Mouse (Mus musculus): ENCODE measurements around the gene Ifne.
A peak's percentile ranks its signal among the peaks of the same experiment; 100 is the strongest.

Gene Ifne

GRCm38 (mm10) chr4:88880101-88880500 is at the start of gene Ifne:
Gene Ifne (minus strand): TSS chr4:88880201.
- DNase-seq (ENCODE audit: low read depth, low spot score), result no peak

DNA sequence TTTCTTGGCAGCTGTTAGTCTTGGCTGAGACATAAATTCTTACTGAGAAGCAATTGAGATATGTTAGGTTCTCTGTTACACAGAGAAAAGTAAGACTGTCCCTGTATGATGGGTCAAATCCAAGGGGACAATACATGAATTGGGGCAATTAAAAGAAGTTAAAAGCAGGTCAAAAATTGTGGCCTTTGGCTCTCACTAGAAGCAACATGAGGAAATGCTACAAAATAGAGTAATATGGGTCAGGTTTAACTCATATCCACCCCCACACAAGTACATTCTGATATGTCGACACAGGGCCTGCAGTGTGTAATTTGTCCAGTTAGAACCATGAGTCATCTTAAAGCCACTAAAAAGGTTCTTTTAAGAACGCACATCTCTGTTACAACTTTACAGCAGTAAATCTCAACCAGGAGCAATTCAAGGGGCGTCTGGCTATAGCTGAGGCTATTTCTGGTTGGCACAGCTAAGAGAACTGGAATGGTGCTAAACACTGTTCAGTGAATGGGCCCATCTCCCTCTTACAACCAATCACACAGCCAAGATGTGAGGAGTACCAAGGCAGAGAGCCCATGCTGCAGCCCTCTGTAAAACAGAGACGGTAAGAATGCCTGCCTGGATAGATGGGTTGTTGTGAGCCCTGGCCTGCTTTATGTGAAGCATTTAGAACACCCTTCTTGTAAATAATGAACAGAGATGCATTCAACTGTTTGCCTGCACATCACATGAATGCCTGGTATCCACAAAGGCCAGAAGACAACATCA is 48.5 kb upstream of the Ifne start:
- no peak for DNase-seq (ENCODE audit: low read depth, low spot score)

GRCm38 (mm10) chr4:88927850-88928249 is 47.8 kb upstream of the Ifne start:
- no peak for DNase-seq (ENCODE audit: low read depth, low spot score)

DNA sequence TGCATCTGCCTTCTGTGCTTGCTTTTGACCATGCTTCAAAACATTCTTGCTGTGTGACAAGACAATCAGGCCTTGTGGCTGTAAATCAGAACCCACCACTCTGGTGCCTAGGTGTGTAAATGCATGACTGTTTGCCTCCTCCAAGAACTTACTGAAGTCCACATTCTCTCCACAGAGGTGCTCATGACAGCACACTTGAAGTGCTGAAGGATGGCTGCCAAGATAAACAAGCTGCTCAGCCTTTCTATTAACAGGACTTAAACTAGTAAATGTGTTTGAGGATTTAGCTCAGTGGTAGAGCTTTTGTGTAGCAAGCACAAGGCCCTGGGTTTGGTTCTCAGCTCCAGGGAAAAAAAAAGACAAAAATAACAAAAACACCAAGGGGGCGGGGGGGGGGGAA is 46.6 kb upstream of the Ifne start:
- DNase-seq (ENCODE audit: low read depth, low spot score), result no peak

- DNase-seq (ENCODE audit: low read depth, low spot score), result no peak
Measured at GRCm38 (mm10) chr4:88926082-88926481, 46.1 kb upstream of the Ifne start.

DNA sequence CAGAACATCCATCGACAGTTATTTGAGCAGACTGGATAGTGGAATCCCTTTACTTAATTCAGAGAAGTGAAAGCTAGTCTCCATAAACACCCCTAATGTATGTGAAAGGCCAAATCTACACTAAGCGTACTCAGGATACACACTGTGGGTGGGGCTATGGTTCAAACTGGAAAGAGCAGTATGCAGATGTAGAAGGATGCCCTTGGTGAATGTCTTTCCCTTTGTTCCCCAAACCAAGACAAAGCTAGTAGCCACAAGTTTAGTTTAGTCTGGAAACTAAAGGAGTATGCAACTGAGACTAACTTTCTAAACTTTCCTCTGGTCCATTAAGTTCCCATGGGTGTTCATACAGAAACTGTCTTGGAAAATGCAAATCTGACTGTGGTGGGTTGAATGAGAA is 45.5 kb upstream of the Ifne start:
- no peak for DNase-seq (ENCODE audit: low read depth, low spot score)

DNA sequence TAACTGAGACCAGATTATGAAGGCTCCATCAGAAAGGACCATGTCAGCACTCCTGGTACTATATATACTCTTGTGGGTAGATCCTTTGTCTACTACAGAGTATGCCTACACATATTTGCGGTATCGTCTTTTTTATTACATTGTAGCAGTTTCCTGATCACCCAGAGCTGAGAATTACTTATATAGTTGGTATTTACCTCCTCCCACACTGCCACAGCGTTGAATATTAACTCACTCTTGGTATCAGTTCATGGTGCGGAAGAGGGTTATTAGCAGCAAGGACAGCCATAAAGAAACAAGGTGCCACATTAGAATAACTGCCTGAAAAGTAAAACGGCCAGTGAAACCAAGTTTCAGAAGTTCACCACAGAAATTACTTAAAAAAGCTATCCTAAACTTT is 41.3 kb upstream of the Ifne start:
- no peak for DNase-seq (ENCODE audit: low read depth, low spot score)

DNA sequence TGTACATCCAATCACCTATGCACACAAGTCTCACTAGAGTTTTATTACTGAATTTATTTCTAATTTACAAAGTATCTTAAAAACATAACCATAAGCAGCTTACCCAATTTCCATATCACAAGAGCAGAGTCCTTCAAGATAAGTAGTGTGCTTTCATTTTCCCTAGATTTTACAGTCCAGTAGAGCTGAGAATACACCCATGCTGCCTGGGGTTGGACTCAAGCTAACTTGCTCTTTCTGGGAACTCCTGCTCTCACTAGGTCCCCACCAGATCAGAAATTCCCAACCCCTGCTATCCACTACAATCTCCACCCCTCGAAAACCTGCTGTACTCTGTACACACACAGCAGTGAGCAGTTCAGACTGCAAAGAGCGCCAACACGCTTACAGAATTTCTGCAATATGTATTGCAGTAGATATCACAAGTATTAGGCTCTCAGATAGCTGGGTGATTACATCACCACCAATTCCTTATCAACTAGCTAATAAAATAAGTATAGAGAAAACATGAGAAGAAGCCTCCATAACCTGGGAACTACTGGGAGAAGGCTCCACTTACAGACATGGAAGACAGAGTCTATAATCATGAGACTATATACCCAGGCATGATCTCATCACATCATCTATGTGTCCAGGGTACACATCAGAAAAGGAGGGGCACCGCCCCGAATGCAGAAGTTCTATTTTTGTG is 37.9 kb upstream of the Ifne start:
- no peak for DNase-seq (ENCODE audit: low read depth, low spot score)

- DNase-seq (ENCODE audit: low read depth, low spot score), result no peak
Measured at GRCm38 (mm10) chr4:88916306-88916705, 36.3 kb upstream of the Ifne start.

DNA sequence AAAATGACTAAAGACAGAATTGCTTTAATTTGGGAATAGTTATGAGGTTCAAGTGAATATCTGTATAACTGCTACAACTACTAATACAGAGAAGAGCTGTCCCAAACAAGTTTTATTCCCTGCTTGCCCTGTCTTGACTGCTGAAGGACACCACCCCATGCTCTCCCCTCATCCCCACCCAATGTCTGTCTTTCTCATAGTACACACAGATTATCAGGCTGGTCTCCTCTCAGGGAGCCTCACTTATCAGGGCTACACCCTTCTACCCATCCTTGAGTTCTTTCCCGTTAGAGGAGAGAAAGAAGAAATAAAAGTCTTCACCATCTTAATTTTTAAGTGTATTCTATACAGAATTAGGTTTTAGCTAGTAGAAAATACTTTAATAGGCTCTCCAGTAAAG is 34.0 kb upstream of the Ifne start:
- no peak for DNase-seq (ENCODE audit: low read depth, low spot score)

GRCm38 (mm10) chr4:88912882-88913281 is 32.9 kb upstream of the Ifne start:
- DNase-seq (ENCODE audit: low read depth, low spot score), result no peak

- no peak for DNase-seq (ENCODE audit: low read depth, low spot score)
Measured at GRCm38 (mm10) chr4:88912187-88912586, 32.2 kb upstream of the Ifne start.

DNA sequence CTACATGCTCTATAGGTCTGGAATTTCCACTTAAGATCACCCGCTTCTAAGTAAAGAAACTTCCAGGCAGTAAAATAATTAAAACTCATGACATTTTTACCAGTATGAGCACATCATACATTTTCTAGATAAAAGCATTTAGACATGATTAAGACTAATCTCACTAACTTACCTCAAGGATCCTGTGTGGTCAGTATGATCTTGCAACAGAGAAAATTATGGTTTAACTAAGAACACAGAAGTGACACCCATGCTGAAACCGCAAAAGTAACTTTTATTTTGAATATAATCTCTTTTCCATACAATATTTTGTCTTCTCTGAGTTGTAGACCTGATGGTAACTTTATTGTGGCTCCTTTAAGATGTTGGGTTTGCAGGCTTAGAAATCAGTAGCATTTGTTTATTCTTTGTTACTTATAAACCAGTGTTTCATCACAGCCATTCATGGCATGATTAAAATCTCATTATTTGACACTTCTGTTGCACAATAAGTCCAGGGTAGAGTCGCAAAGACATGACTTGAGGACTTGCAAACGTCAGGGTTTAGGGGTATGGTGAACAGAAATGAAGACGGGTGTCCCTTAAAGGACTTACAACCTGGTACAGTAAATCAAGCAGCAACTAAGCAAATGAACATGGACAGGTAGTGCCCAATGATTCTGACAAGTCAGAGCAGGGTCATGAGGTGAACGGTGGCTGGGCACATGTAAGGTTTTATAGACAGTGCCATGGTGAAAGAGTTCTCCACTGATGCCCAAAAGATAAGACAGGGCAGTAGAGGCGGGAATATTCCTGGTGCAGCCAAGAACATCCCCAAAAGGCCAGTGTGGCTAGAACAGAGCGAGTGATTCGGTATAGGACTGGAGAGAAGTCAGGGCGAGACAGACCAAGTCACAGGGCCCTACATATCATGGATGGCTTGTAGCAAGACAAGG is 29.9 kb upstream of the Ifne start:
- no peak for DNase-seq (ENCODE audit: low read depth, low spot score)

DNA sequence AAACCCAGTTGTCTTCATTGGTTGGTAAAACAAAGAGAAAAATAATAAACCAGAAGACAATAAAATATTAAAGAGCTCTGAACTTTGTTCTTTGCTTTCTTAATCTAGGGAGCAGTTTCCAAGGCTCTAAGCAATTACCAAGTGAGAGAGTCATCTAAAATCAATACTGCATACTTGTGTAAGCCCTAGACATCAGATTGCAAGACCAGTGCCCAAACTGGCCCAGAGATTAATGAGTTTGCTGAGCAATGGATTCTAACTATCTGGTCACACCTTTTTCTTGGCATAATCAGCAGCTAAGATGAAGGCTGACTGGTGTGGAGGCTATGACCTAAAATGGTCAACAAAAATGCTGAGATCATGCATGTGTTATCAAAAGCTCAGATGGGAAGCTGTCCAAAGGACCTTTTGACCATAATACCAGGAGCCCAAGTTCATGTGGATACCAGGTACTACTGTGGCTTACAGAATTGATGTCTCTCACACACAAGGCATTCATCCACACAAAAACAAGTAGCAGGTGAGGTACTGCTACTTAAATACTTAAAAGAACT is 13.3 kb upstream of the Ifne start:
- no peak for DNase-seq (ENCODE audit: low read depth, low spot score)

- DNase-seq (ENCODE audit: low read depth, low spot score), result no peak
Measured at GRCm38 (mm10) chr4:88888236-88888635, 8.2 kb upstream of the Ifne start.

DNA sequence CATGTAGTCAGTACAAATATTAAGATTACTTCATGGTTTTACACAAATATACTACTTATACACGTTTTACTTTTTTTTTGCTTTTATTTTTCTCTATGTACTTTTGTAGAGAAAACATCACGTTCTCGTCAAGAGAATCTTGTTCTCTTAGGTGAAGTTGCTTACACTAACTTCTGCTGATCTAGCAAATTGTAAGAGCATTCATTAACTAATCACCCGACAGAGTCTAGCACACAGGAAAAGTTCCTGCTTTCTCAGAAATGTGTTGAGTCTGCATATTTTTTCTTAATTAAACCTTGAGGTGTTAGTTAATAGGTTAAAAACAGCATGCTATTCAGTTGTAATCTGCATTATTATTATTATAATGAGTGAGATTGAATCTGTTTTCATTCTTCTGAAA is 1.2 kb downstream of the Ifne start:
- DNase-seq (ENCODE audit: low read depth, low spot score), result no peak

DNA sequence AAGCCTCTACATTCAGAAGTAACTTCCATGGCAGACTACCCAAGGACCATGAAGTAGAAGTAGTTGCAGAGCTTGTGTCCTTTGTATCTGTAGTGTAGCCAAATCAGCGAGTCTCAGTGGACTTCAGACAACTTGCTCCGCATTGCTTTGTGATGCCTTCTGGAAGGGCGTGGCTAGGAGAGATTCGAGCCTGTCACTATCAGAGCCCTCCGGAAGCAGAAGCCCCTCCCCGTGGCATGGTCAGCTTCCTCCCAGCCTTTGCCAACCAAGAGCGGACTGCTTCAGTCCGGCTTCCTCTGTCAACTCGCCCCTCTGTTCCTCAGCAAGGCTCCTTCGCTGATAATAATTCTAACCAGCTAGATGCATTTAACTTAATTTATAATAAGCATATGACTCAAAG is 1.8 kb downstream of the Ifne start:
- no peak for DNase-seq (ENCODE audit: low read depth, low spot score)

GRCm38 (mm10) chr4:88876520-88876919 is 3.5 kb downstream of the Ifne start:
- DNase-seq (ENCODE audit: low read depth, low spot score), result no peak

DNA sequence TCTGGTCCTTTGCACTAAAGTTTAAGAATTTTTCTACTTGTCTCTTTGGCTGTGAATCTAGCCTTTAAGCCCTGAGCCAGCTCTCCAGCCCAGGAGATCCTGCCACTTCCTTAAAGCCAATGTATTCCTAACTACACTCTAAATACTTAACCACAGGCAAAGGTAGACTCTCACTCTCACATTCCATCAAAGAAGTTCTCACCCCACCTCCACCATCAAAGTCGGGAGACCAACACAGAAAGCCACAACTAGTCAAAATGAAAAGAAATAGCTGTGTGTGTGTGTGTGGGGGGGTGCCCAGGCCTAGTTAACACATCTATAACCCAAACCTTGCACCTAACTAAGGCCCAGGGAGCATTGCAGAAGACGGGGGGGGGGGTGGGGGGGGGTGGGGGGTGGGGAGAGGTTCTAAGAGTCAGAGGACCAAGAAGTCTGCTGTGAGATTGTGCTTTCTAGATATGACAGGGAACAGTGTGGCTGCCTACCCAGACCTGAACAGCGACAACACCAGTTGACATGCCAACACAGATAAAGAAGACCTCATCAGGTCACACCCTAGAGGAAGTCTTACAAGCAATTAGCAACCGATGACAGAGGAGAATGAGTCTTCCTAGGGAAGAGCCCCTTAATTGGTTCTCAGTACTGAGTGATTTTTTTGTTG is 4.4 kb downstream of the Ifne start:
- DNase-seq (ENCODE audit: low read depth, low spot score), result no peak

DNA sequence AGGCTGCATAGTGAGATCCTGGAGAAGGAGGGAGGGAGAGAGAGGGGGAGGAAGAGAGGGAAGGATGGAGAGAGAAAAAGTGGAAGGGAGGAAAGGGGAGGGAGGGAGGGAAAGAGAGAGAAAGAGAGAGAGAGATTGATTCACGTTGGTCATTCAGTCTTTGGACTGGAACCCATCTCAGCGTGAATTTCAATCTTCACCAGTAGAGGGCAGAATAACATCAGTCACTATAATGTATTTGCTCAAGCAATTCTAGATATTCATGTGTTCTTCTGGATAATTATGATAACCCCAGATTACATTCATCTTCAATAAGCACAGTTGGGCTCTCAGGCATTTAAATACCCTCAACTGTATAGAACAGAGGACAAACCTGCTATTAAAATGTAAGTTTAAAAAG is 7.3 kb downstream of the Ifne start:
- peak; percentile 52 for DNase-seq (ENCODE audit: low read depth, low spot score)
